Mouse (Mus musculus): ENCODE data around the gene Nrf1.

GRCm38 (mm10) chr6:30172820-30173550, 125.2 kb downstream of the Nrf1 start:
- TF ChIP-seq CTCF (IDR thresholded peaks at IDR 0.05; ENCODE audit: control insufficient read depth, insufficient read depth, insufficient replicate concordance, low read depth, low read length) (peak; percentile 26), POLR2A (IDR thresholded peaks at IDR 0.05; ENCODE audit: control insufficient read depth, low read depth, low read length) (no peak)

Data from testis, adult 2 months (tissue).